Mouse (Mus musculus) ovary, adult 18-20 months (tissue): ENCODE results near the gene Ehbp1l1.
A peak's percentile ranks its signal among the peaks of the same experiment; 100 is the strongest.

ENCODE experiments used
- DNase-seq: peaks from one replicate; pipeline ENCODE4 v3.0.0; 2022; ENCODE audit warnings: low spot score, mixed read lengths

Ehbp1l1 gene

GRCm38 (mm10) chr19:5731264-5731978 is 5.3 kb upstream of the Ehbp1l1 start:
- peak; percentile 92 for DNase-seq

DNA sequence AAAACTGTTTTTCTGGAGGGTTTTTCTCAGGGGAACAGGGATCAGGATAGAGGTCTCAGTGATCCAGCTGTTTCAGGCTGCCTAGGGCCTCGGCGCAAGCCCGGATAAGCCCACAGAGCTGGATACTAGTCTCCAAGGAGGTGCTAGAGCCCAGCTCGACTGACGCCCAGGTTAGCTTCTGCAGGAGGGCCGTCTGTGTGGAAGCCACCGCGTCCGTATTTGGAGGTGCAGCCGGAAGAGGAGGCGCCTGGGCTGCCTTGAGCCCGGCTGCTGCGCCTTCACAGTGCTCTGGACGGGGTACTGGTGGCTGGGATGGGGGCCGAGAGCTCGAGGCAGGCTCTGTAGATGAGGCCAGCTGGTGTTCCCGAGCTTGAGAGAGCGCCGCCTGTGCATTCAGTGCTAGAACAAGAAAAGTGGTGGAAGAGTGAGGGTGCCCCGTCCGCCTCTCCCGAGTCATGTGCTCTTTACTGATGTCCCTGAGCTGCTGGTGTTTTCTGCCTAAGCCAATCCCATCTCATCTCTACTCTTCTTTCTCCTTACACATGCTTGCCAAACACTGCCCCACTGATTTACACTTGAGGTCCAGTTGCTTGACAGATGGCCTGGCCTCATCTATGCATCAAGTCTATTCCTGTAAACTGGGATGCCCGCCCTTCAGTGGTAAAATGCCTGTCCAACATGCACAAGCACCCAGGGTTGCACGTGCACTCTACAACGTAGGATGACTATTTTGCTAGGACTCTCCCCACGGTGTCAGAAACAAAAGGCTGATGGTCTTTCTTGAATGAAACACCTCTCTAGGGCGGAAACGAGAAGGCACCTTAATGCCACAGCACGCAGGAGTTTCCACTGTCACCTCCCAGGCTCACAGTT is 4.4 kb upstream of the Ehbp1l1 start:
- no peak for DNase-seq

DNA sequence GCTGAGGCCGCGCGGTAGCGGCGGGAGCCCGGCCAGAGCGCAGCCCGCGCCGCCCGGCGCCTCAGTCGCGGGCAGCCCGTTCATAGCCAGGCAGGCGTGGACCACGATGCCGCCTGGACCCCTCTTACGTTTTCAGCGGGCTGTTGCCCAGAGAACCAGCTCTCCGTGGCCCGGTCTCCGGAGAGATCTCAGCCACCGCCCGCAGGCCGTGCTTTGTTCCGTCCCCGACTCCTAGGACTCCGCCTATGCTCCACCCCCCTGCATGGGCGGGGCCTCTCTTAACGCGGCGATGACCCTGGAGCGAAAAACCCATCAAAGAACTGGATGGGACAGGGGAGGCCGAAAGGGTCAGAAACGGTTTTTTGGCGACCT is 3.3 kb upstream of the Ehbp1l1 start, which contains the start of gene Fam89b:
Fam89b (minus strand) TSS at position 210 of the 372 bp plus-strand sequence.
- DNase-seq, result peak; percentile 80

- peak; percentile 31 for DNase-seq
These were observed 2.7 kb upstream of the Ehbp1l1 start for GRCm38 (mm10) chr19:5728631-5729443.

GRCm38 (mm10) chr19:5727701-5728100 is 1.6 kb upstream of the Ehbp1l1 start:
- peak; percentile 47 for DNase-seq

DNA sequence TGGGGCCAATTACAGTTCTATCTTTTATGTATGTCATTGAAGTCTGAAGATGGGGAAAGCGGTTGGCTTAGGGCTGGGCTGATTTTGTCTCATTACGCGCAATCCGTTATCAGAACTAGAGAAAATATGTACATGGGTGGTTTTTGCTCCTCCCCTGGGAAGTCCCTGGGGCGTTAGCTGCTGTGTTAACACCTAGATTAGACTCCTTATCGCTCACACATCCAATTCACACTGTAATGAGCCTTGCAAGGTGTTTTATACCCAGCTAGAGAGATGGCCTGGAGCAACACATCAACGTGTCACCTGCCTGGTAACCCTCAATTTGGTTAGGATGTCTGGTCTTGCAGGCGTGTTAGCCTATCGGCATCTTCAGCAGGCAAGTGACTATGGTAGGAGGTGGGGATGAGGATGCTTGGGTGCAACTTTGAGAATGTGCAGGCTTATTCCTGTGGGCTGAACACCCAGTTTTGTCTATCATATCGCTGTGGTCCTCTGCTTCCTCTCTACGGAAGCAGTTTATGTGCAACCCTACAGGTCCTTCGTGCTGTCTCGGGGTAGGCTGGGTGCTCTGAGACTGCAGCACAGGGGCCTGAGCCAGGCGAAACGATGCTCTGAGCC is 953 bp upstream of the Ehbp1l1 start:
- DNase-seq, result no peak

DNA sequence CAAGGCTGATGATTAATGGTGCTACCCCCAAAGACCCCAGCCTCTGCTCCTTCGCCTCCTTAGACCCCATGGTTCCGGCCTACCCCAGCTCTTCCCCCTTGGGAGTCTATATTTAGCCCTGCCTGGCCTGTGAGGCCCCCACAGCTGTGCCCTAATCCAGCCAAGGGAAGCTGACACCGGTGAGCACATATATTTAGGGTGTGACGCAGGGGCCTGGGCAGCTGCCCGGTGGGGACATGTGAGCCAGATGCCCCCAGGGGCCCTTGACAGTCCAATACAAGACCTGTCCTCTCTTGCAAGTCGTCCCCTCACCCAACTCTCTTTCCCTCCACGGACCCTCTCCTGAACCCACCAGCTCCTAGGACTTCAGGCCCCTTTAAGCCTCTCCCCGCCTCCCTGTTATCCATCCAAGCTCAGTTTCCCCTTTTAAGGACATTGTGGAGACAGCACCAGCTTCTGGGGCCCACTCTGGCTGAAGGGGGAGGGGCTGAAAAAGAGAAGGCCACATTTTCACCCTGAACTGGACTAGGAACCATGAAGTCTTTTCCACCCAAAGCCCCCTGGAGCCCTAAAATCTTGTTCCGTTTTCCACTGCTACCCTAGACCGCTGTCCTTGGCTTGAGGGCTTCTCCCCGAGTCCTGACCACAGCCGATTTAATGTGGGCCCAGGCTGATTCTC is 949 bp downstream of the Ehbp1l1 start:
- no peak for DNase-seq

DNA sequence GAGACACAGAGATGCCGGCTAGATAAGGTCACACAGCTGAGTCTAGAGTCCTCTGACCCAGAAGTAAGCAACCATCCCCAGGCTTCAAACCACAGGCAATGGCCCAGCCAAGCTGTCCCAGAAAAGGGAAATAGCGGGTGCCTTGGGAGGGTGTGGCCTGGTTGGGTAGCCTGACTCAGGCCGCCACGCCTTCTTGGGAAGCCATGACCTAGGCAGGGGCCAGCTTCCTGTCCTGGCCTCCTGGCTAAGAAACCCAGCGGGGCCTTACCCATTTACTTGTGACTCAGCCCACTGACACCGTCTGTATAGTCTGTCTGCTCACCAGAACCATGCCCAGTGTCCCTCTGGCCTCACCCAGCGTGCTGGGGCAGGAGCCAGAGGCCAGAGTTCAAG is 1.6 kb downstream of the Ehbp1l1 start:
- DNase-seq, result peak; percentile 50

DNA sequence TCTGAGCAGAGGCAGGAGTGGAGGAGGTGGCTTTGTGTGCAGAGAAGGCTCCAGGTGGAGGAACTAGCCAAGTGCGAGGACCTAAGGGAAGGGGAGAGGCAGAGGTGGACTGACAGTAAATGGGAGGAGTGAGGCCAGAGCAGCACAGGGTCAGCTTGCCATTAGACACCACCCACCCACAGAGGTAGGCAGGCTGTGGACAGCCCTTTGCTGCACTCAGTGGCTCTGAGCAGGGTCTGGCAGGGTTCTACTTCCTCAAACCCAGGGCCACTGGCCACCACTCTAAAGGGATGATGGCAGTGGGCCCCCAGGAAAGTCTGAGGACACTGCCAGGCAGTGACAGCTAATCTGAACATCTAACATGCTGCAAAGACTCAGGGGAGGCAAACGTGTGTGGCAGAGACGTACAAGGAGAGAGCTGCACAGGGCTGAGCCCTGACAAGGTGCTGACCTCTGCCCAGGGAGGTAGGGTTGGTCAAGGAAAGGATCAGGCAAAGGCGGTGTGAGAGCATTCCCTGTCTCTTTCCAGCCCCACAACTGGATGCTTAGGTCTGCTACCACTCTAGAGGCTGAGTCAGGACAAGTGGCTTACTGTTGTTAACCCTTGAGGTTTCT is 2.1 kb downstream of the Ehbp1l1 start:
- DNase-seq, result no peak

DNA sequence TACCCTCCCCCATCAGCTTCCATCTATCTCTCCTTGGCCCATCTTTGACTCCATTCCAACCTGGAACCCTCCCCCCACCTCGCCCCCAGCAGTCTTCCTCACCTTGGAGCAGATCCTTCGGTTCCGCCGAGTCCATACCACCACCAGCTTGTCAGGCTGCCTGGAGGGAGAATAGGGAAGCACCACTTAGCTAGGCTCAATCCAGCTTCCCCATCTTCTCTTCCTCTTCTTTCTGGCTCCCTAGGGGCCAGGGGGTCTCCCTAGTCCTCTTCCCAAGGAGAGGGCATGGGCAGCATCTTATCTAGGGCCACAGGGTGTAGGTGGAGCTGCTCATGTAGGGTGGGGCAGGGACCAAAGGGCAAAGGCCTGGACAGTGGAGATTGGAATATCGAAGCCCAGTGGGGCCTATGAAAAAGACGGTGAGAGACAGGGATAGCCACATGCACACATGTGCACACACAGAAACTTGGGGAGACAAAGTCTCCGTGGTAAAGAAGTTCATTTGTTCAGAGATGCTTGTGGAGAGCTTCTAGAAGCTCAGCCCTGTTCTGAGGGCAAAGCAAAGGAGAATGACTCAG is 3.2 kb downstream of the Ehbp1l1 start:
- DNase-seq, result no peak

DNA sequence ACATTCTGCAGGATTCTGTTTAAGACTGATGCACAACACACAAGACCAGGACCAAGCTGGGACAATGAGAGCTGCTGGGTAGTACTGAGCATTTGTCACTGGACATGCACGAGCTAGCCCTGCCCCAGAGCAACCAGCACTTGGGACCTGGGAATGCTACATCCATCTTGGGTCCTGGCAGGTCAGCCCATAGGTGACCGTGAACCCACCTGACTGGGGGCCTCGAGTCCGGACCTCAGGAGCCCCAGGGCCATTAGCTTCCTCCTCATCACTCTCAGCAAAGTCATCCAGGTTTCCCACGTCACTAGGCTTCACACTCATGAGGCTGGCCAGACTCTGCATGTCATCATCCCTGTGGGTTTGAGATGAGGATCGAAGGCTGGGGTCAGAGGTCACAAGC is 4.9 kb downstream of the Ehbp1l1 start:
- no peak for DNase-seq

GRCm38 (mm10) chr19:5716955-5717354 is 9.2 kb downstream of the Ehbp1l1 start:
- DNase-seq, result no peak

DNA sequence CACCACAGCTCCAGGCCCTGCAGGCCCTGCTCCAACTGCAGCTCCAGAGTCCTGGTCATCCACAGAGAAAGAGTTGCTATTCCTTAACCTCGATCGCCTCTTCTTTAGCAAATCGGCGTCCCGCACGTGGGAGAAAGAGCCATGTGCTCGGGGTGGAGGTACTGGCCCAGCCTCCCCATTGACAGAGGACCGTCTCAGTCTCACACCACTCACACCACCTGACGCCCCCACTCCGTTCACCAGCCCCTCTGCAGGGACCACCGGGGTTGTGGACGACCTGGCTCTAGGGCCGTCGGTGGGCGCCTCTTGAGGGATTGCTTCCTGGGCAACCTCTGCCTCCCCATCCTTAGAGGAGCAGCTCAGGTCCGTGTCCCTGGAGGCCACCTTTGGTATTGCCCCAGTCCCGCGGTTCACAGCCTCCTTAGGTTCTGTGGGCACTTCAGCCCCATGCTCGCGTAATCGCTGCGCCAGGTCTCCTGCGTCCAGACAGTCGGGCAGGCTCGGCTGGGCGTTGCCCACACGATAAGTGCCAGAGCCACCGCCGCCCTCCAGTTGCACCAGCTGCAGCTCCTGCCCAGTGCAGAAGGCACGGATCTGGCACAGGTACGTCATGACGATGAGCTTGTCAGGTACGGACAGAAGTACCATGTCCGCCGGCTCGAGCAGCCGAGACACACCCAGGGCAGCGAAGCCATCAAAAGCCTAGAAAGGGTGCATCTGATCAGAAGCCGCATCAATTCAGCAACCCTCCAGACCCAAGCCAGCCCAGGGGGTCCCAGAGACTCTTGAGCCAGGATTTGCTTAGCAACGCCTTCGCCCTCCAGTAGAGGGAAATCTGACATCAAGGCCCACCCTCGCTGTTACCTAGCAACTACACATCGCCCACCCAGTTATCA is 10.1 kb downstream of the Ehbp1l1 start:
- DNase-seq, result no peak

- peak; percentile 61 for DNase-seq
These were observed 12.4 kb downstream of the Ehbp1l1 start for GRCm38 (mm10) chr19:5713730-5714129.

GRCm38 (mm10) chr19:5713255-5713654 is 12.9 kb downstream of the Ehbp1l1 start:
- DNase-seq, result no peak

DNA sequence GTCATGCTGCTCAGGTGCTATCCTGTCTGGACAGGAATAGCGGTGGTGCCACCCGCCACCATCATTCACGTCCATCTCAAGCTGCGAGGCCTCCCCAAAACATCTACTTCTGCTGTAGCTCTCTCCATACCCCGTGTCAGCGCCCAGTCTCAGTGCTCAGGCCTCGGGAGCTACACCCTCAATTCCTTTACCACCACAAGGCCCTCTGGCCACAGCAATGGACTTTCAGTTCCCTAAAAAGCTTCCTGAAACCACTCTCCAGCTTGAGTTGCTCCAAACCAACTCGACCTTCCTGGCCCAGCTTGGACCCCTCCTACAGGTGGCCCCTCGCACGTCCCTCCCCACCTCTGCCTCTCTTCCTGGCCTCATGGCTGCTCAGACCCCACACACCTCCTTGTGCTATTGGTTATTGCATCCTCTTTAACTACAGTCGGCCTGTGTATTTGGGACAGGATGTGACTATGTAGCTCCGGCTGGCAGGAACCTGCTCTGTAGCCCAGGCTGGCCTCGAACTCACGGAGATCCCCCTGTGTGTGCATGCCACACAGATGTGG is 14.1 kb downstream of the Ehbp1l1 start:
- no peak for DNase-seq

DNA sequence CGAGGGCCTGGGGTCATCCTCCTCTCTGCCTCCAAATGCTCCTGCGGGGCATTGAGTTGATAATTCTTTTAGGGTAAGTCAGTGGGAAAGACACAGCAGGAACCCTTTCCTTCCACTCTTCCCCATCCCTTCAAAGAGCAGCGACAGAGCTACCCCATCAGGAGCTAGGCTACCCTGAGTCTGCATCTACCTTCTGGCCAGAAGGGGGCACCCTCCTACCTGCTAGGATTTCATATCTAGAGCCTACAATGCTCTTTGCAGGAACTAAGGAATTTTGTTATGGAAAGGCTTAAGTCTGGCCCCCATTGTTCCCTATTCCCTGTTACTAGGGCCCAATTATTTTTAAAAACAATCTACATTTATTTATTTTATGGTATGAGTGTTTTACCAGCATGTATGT is 14.9 kb downstream of the Ehbp1l1 start:
- no peak for DNase-seq

- DNase-seq, result no peak
These were observed 15.5 kb downstream of the Ehbp1l1 start for GRCm38 (mm10) chr19:5710581-5710980.

GRCm38 (mm10) chr19:5710068-5710467 is 16.0 kb downstream of the Ehbp1l1 start:
- DNase-seq, result no peak
